Mouse (Mus musculus) G1E (cell line): ENCODE data around the gene Ubtd2. TPM values are rescaled to one million over a fixed set of nuclear protein-coding genes. Genes with fewer than 3 reads are reported as not detected.

Experiments used
- ATAC-seq: 2 replicates; pipeline ENCODE4 v1.8.0; 2016; ENCODE audit warnings: mild to moderate bottlenecking; ENCODE audit not compliant: insufficient number of reproducible peaks, poor library complexity, low FRiP score, severe bottlenecking; ENCODE audit errors: extremely low read depth
- DNase-seq: peaks from one replicate; pipeline ENCODE4 v3.0.0; 2012; ENCODE audit warnings: low spot score
- H3K27me3 ChIP-seq: 2 replicates; pipeline ENCODE4 v1.6.1; 2012; ENCODE audit warnings: mild to moderate bottlenecking, low read length, inconsistent platforms; ENCODE audit not compliant: insufficient read depth
- H3K36me3 ChIP-seq: replicated peaks from 2 replicates; pipeline ENCODE3; 2012; ENCODE audit warnings: mild to moderate bottlenecking, inconsistent platforms
- H3K4me1 ChIP-seq: 2 replicates; pipeline ENCODE4 v1.6.1; 2012; ENCODE audit warnings: low read depth, low read length, inconsistent platforms, mixed read lengths; ENCODE audit not compliant: insufficient read depth
- H3K4me3 ChIP-seq: 2 replicates; pipeline ENCODE4 v1.5.1; 2012; ENCODE audit warnings: low read depth, mild to moderate bottlenecking, inconsistent platforms, low read length, moderate library complexity, mixed read lengths
- H3K9me3 ChIP-seq: replicated peaks from 2 replicates; pipeline ENCODE4 v1.6.1; 2012; ENCODE audit warnings: inconsistent platforms
- CTCF ChIP-seq: IDR thresholded peaks from 2 replicates; pipeline ENCODE4 v1.5.1; 2012; ENCODE audit warnings: low read depth, low read length, inconsistent platforms, mixed read lengths
- GATA1 ChIP-seq: IDR thresholded peaks from 2 replicates; pipeline ENCODE4 v1.6.1; 2012; ENCODE audit warnings: borderline replicate concordance, low read length, inconsistent platforms, mixed read lengths
- GATA2 ChIP-seq: IDR thresholded peaks from 2 replicates; pipeline ENCODE4 v1.6.1; 2012; ENCODE audit warnings: low read depth, low read length, inconsistent platforms, borderline replicate concordance
- POLR2AphosphoS5 ChIP-seq: IDR thresholded peaks from 2 replicates; pipeline ENCODE4 v1.6.1; 2012; ENCODE audit warnings: low read depth, low read length, inconsistent platforms; ENCODE audit not compliant: insufficient replicate concordance
- TAL1 ChIP-seq: conservative IDR thresholded peaks from 2 replicates; pipeline ENCODE4 v1.6.1; 2012; ENCODE audit warnings: low read depth, low read length, inconsistent platforms, mixed read lengths
- polyA plus RNA-seq: library from polyadenylated mRNA; stranded (reverse); fragments of >175 nt; gene quantifications from 2 replicates; pipeline ENCODE4 v1.2.3, GENCODE M21; 2012
- total RNA-seq, 2 experiments: library from RNA; stranded (forward) in 1 of 2; stranded (reverse) in 1 of 2; fragments of 200-1000 nt in 1 of 2; fragments of >200 nt in 1 of 2; fragmentation: Nextera tagmentation in 1 of 2; gene quantifications; 2 replicates each; pipeline ENCODE4 v1.2.3; 2014 to 2017

The Ubtd2 gene
- total and polyA plus RNA-seq, 3 experiments = 0.11 to 0.29 TPM; not detected in 1

- Histone ChIP-seq H3K36me3 (peaks cover 52% of the 10 kb centered on the region), H3K4me3 (no peak overlapping the region), H3K4me1 (peaks cover 50% of the 10 kb centered on the region), H3K27me3 (no peaks in the 10 kb centered on the region), H3K9me3 (no peaks in the 10 kb centered on the region)
- no peak for ATAC-seq
- DNase-seq = no peak
- TF ChIP-seq GATA1 (no peak), TAL1 (no peak), POLR2AphosphoS5 (no peak), CTCF (no peak), GATA2 (no peak)
Observed at GRCm38 (mm10) chr11:32558677-32559076, 103.5 kb downstream of the Ubtd2 start.

- ATAC-seq (no peak), DNase-seq (no peak)
- Histone ChIP-seq H3K4me3 (no peak overlapping the region), H3K9me3 (no peaks in the 10 kb centered on the region), H3K27me3 (no peaks in the 10 kb centered on the region), H3K4me1 (peaks cover 51% of the 10 kb centered on the region), H3K36me3 (peaks cover 50% of the 10 kb centered on the region)
- no peak for TF ChIP-seq GATA2
- TF ChIP-seq TAL1 = no peak
- no peak for TF ChIP-seq POLR2AphosphoS5
- no peak for TF ChIP-seq CTCF
- no peak for TF ChIP-seq GATA1
Observed at GRCm38 (mm10) chr11:32560015-32560770, 105.0 kb downstream of the Ubtd2 start.

GRCm38 (mm10) chr11:32561465-32562355, 106.5 kb downstream of the Ubtd2 start:
- H3K36me3 ChIP-seq = peaks cover 49% of the 10 kb centered on the region
- peaks cover 62% of the 10 kb centered on the region for H3K4me1 ChIP-seq
- TF ChIP-seq TAL1 (no peak), POLR2AphosphoS5 (no peak), GATA2 (no peak), GATA1 (no peak), CTCF (no peak)
- DNase-seq (no peak), ATAC-seq (no peak)
- H3K27me3 ChIP-seq = no peaks in the 10 kb centered on the region
- no peak overlapping the region for H3K4me3 ChIP-seq
- no peaks in the 10 kb centered on the region for H3K9me3 ChIP-seq

GRCm38 (mm10) chr11:32562706-32563105, 107.5 kb downstream of the Ubtd2 start:
- Histone ChIP-seq H3K4me3 (no peak overlapping the region), H3K36me3 (peaks cover 52% of the 10 kb centered on the region), H3K9me3 (no peaks in the 10 kb centered on the region), H3K27me3 (no peaks in the 10 kb centered on the region), H3K4me1 (peaks cover 69% of the 10 kb centered on the region)
- ATAC-seq = no peak
- DNase-seq = no peak
- TF ChIP-seq TAL1 = no peak
- no peak for TF ChIP-seq GATA2
- no peak for TF ChIP-seq POLR2AphosphoS5

- peak; percentile 59 for ATAC-seq
- H3K27me3 ChIP-seq = no peaks in the 10 kb centered on the region
- TF ChIP-seq POLR2AphosphoS5 (no peak), GATA1 (no peak), GATA2 (no peak), CTCF (no peak), TAL1 (no peak)
- DNase-seq = peak; percentile 81
- no peak overlapping the region for H3K4me3 ChIP-seq
- H3K36me3 ChIP-seq = peaks cover 53% of the 10 kb centered on the region
- no peaks in the 10 kb centered on the region for H3K9me3 ChIP-seq
- H3K4me1 ChIP-seq = peaks cover 66% of the 10 kb centered on the region
Observed at GRCm38 (mm10) chr11:32563660-32564059, 108.5 kb downstream of the Ubtd2 start.

- TF ChIP-seq POLR2AphosphoS5 (no peak), GATA1 (no peak), TAL1 (no peak), GATA2 (no peak), CTCF (no peak)
- ATAC-seq (no peak), DNase-seq (no peak)
- no peaks in the 10 kb centered on the region for H3K27me3 ChIP-seq
- peaks cover 54% of the 10 kb centered on the region for H3K36me3 ChIP-seq
- H3K4me1 ChIP-seq = peaks cover 65% of the 10 kb centered on the region
- H3K9me3 ChIP-seq = no peaks in the 10 kb centered on the region
- H3K4me3 ChIP-seq = peak overlapping the region; percentile 28; the same call in 1 of the 2 replicates
Observed at GRCm38 (mm10) chr11:32564629-32565028, 109.5 kb downstream of the Ubtd2 start.
